Mouse (Mus musculus): ENCODE measurements around the gene Map3k4.

GRCm38 (mm10) chr17:12230167-12230566, 88.4 kb downstream of the Map3k4 start:
- TF ChIP-seq CTCF (IDR thresholded peaks at IDR 0.05; ENCODE audit: low read depth) (no peak), EP300 (IDR thresholded peaks at IDR 0.05; ENCODE audit: low read depth) (no peak)
